Mouse (Mus musculus) lung, embryonic 14.5 days (tissue): ENCODE results near the gene Sh3tc1. TPM values are rescaled to one million over a fixed set of nuclear protein-coding genes. Genes with fewer than 3 reads are reported as not detected.
A peak's percentile ranks its signal among the peaks of the same experiment; 100 is the strongest.

Experiments used
- ATAC-seq: fragments of 200-750 bp; cut with Nextera tagmentation; 2 replicates; pipeline ENCODE4 v1.8.0; 2017; ENCODE audit warnings: mild to moderate bottlenecking, moderate TSS enrichment, moderate library complexity; ENCODE audit not compliant: insufficient read depth
- DNase-seq: peaks from one replicate; pipeline ENCODE4 v3.0.0-alpha.2; 2015
- H3K27ac ChIP-seq: fragments of 300-500 bp; sonication (generic); 2 replicates; pipeline ENCODE4 v1.5.1; 2014; ENCODE audit warnings: low read depth, mild to moderate bottlenecking, moderate library complexity
- H3K27me3 ChIP-seq: fragments of 300-500 bp; sonication (generic); 2 replicates; pipeline ENCODE4 v1.6.1; 2014; ENCODE audit warnings: low read length, control low read depth; ENCODE audit not compliant: insufficient read depth
- H3K36me3 ChIP-seq: fragments of 300-500 bp; sonication (generic); 2 replicates; pipeline ENCODE4 v1.6.1; 2014; ENCODE audit warnings: control low read depth; ENCODE audit not compliant: insufficient read depth
- H3K4me1 ChIP-seq: fragments of 300-500 bp; sonication (generic); 2 replicates; pipeline ENCODE4 v1.6.1; 2014; ENCODE audit warnings: antibody characterized with exemption, control low read depth; ENCODE audit not compliant: insufficient read depth
- H3K4me2 ChIP-seq: fragments of 300-500 bp; sonication (generic); 2 replicates; pipeline ENCODE4 v1.6.1; 2014; ENCODE audit warnings: mild to moderate bottlenecking
- H3K4me3 ChIP-seq: fragments of 300-500 bp; sonication (generic); 2 replicates; pipeline ENCODE4 v1.5.1; 2014; ENCODE audit warnings: low read depth, low read length
- H3K9ac ChIP-seq: fragments of 300-500 bp; sonication (generic); 2 replicates; pipeline ENCODE4 v1.6.1; 2014
- H3K9me3 ChIP-seq: fragments of 300-500 bp; sonication (generic); 2 replicates; pipeline ENCODE4 v1.6.1; 2016; ENCODE audit warnings: low read depth, low read length, control low read depth
- CTCF ChIP-seq: IDR thresholded peaks from 2 replicates; pipeline ENCODE4 v1.5.1; 2016; ENCODE audit warnings: antibody characterized with exemption, low read depth
- WGBS: fragments of 180-500 bp; shearing (Covaris S2); extraction: QIAGEN DNeasy Blood & Tissue Kit; methylation state at CpG from one replicate; pipeline ENCODE4 v1.1.7; 2014; 5-methylcytosine and 5-hydroxymethylcytosine counted together
- polyA plus RNA-seq: library from polyadenylated mRNA; unstranded; fragments of >200 nt; fragmentation: Nextera tagmentation; extraction: Ambion mirVana; gene quantifications from 2 replicates; pipeline ENCODE4 v1.2.1, GENCODE M21; 2014

Gene Sh3tc1
- polyA plus RNA-seq, 1 experiment from 2014 or later = 8.7 TPM

DNA sequence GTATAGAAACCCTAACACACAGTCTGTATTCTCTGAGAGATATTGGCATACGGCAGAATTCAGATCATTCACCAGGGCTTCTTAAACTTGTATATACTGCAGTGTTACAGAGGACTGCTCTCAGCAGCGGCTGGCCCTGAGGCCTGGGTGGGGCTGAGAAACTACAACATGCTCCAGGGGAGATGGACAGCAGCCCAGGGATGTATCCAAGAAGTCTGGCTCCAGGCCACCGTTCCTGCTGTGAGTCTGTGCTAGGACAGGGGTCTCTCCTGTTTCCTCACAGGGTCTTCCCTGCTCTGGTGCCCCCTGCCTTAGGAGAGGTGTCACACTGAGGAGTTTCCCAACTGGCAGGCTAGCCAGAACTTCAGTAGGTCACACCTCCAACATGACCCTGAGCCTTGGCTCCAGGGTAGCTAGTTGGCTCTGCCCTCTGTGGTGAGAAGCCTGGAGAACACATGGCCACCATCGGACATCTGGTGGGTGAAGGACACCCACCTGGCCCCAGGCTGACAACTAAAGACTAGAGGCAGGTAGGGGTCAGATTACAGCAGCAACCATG, 37.1 kb downstream of the Sh3tc1 start:
- H3K9ac ChIP-seq = no peak overlapping the region
- no peaks in the 10 kb centered on the region for H3K27me3 ChIP-seq
- ATAC-seq = no peak
- H3K4me1 ChIP-seq = no peaks in the 10 kb centered on the region
- WGBS = 69% methylated on average over 4 of the region's 4 CpGs
- no peak overlapping the region for H3K4me3 ChIP-seq
- no peaks in the 10 kb centered on the region for H3K36me3 ChIP-seq
- no peak overlapping the region for H3K27ac ChIP-seq
- TF ChIP-seq CTCF = no peak
- H3K4me2 ChIP-seq = no peak overlapping the region
- no peaks in the 10 kb centered on the region for H3K9me3 ChIP-seq
- no peak for DNase-seq

DNA sequence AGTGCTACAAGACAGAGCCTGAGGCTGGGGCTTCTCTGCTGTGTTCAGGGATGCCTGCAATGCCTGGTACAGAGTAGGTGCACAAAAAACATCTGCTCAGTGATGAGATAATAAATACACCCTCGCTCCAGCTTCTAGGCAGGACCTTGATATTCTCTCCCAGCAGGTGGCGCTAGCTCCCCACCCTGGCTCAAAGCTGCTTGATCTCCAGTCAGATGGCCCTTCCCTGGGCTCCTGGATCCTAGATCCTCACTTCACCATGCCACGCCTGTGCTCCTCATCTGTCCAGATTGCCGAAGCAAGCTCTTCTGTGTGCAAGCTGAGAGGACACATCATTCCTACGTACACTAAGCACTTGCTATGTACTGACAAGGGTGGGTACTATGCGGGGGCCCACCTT, 38.7 kb downstream of the Sh3tc1 start:
- 0 out of 2 replicates have a peak, but pooled peaks have one; percentile 23 for ATAC-seq
- peak; percentile 87 for TF ChIP-seq CTCF

DNA sequence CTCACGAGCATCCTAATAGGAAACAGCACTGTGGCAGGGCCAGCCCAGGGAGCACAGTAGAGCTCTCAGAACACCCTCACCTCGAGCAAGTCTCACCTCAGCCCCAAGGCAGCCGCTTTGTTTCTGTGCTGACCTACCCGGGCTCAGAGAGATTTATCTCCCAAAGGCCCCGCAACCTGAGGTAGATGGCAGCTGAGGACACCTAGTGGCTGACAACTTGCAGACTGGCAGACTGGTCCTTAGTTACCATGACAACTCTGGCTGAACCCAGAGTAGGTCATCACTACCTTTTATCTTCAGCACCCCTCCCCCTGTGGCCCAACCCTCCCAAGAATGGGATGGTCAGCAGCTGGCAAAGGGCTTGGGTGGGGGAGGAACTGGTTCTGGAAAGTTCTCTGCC, 44.0 kb downstream of the Sh3tc1 start:
- Histone ChIP-seq H3K9me3 (no peaks in the 10 kb centered on the region), H3K4me3 (no peak overlapping the region), H3K4me2 (no peak overlapping the region), H3K4me1 (peaks cover 7% of the 10 kb centered on the region), H3K9ac (no peak overlapping the region), H3K27ac (no peak overlapping the region), H3K27me3 (no peaks in the 10 kb centered on the region), H3K36me3 (no peaks in the 10 kb centered on the region)
- 26% methylated on average over 5 of the region's 5 CpGs for WGBS
- TF ChIP-seq CTCF = peak; percentile 60
- DNase-seq = peak; percentile 50
- no peak for ATAC-seq

More for the DNA sequence above, 38.7 kb downstream of the Sh3tc1 start:
- no peaks in the 10 kb centered on the region for H3K36me3 ChIP-seq
- no peaks in the 10 kb centered on the region for H3K4me1 ChIP-seq
- no peak overlapping the region for H3K4me2 ChIP-seq
- H3K9me3 ChIP-seq = no peaks in the 10 kb centered on the region
- H3K27me3 ChIP-seq = no peaks in the 10 kb centered on the region
- H3K9ac ChIP-seq = no peak overlapping the region
- DNase-seq = peak; percentile 83
- 40% methylated on average over 6 of the region's 6 CpGs for WGBS
- H3K27ac ChIP-seq = no peak overlapping the region
- H3K4me3 ChIP-seq = no peak overlapping the region

DNA sequence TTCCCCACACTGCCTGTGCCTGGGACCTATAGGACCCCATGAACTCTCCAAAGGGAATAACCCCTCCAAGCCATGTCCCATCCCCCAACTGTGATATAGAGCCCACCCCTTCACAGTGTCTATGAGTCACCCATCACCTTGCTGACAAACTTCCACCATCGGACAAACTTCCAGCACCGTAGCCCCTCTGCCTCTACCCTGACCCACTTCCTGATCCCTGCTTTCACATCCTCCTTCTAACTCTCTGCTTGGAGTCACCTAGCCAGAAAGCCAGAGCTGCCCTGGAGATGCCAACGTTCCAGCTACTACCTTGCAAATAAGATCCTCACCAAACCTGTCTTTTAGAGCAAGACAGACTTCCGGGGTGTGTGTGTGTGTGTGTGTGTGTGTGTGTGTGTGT, 46.1 kb downstream of the Sh3tc1 start:
- Histone ChIP-seq H3K4me1 (peaks cover 21% of the 10 kb centered on the region), H3K27me3 (no peaks in the 10 kb centered on the region), H3K9me3 (no peaks in the 10 kb centered on the region), H3K4me3 (no peak overlapping the region), H3K27ac (no peak overlapping the region), H3K4me2 (no peak overlapping the region), H3K36me3 (no peaks in the 10 kb centered on the region), H3K9ac (no peak overlapping the region)
- ATAC-seq (no peak), DNase-seq (no peak)
- 70% methylated on average over 4 of the region's 4 CpGs for WGBS
- no peak for TF ChIP-seq CTCF

DNA sequence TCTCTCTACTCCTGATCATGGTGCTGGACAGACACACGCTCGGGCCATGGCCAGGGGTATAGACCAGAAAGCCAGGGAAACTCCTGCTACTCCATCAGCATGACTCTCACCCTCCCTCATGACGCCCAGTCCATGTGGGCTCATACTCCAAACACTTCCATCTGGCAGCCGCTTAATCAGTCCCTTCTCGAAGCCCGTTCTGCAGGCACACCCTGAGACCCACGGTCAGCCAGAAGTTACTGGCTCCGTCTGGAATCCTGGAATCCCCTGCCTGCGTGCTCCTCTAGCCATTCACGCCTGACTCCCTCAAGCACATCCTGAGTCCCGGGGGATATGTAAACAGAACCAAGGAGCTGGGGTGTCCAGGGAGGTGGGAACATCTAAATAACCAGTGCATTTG, 48.5 kb downstream of the Sh3tc1 start:
- DNase-seq (peak; percentile 51), ATAC-seq (peak; percentile 16; the same call in 1 of the 2 replicates)
- Histone ChIP-seq H3K4me3 (no peak overlapping the region), H3K4me2 (no peak overlapping the region), H3K36me3 (no peaks in the 10 kb centered on the region), H3K9ac (no peak overlapping the region), H3K27ac (no peak overlapping the region), H3K9me3 (no peaks in the 10 kb centered on the region), H3K4me1 (peaks cover 26% of the 10 kb centered on the region), H3K27me3 (no peaks in the 10 kb centered on the region)
- no peak for TF ChIP-seq CTCF
- WGBS = 16% methylated on average over 11 of the region's 11 CpGs

DNA sequence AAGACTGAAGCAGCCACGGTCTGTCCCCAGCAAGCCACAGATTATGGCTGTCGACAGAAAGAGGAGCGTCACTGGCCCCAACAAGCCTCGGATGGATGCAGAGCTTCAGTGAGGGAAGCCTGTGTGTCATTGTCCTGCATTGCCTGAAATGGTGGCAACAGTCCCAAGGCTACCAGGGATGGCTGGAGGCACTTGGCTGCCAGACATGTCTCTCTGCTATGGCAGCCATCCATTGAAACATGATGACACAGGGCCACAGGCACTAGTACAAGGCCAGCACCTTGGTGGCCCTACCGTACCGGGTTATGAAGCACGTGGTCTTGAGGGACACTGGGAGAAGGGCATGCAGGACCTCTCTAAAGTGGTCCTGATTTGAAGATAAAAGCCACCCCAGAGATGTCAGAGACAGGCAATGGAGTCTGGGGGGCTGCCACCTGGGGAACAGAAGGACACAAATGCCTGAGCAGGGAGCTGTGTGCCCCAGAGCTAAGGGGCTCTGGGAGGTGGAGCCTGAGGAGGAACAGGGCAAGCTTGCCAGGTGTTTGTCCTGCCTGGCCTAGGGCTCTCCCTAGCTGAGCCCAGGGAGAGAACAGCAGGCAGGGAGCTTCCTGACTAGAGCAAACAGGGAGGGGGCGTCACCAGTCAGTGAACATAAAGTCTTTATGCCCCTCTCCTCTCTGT, 49.2 kb downstream of the Sh3tc1 start:
- whole genome bisulfite sequencing = 71% methylated on average over 8 of the region's 8 CpGs
- Histone ChIP-seq H3K4me2 (no peak overlapping the region), H3K4me3 (no peak overlapping the region), H3K36me3 (no peaks in the 10 kb centered on the region), H3K4me1 (peaks cover 26% of the 10 kb centered on the region), H3K27me3 (no peaks in the 10 kb centered on the region), H3K9me3 (no peaks in the 10 kb centered on the region), H3K9ac (no peak overlapping the region), H3K27ac (0 out of 2 replicates have a peak overlapping the region, but pooled peaks have one; percentile 4)
- DNase-seq (no peak), ATAC-seq (no peak)
- no peak for TF ChIP-seq CTCF

DNA sequence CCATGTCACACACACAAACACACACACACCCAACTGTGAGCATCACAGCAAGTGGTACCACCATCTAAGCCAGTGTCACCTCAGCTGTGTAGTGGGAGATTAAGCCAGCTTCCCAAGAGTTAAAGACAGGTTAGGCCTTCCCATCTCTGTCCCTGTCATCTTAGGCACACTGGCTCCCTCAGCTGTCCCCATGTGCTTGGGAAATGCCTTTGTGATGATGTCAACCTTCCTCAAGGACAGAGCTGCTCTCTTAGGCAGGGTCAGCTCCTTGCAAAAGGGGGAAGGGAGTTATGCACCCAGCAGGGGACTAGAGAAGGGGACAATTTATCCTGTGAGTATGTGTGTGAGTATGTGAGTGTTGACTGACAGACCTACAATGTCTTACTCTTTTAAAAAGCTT, 50.4 kb downstream of the Sh3tc1 start:
- no peak for TF ChIP-seq CTCF
- DNase-seq (peak; percentile 41), ATAC-seq (0 out of 2 replicates have a peak, but pooled peaks have one; percentile 13)
- Histone ChIP-seq H3K4me1 (peaks cover 29% of the 10 kb centered on the region), H3K4me2 (no peak overlapping the region), H3K4me3 (no peak overlapping the region), H3K27ac (no peak overlapping the region), H3K9ac (no peak overlapping the region), H3K9me3 (no peaks in the 10 kb centered on the region), H3K36me3 (no peaks in the 10 kb centered on the region), H3K27me3 (no peaks in the 10 kb centered on the region)
